Comparison of ENCODE assay signal across 13 mouse cellular contexts in genomic region chr19:46382275-46382674, GRCm38 (mm10). TPM values are rescaled to one million over a fixed set of nuclear protein-coding genes. Genes with fewer than 3 reads are reported as not detected.
"Had no signal": no experiment of that assay in that cellular context is flagged by ENCODE, and none has a peak within 500 bp of the region (broad histone marks: within the 10 kb centered on the region; RNA-seq: fewer than 3 reads in every experiment).

No protein-coding gene starts in this region.

- H3K4me1 ChIP-seq: hindbrain, embryonic 12.5 days; limb, embryonic 15.5 days; liver, embryonic 13.5 days; midbrain, embryonic 10.5 days; neural tube, embryonic 12.5 days had no signal

- ATAC-seq: hindbrain, postnatal 0 days had no signal

- DNase-seq: liver, embryonic 13.5 days; lung, adult 18-20 months; lung, postnatal 36 days; midbrain, embryonic 14.5 days; thymus, postnatal 14 days had no signal

- H3K27me3 ChIP-seq: hindbrain, embryonic 12.5 days; limb, embryonic 15.5 days; liver, embryonic 13.5 days; neural tube, embryonic 12.5 days had no signal

- H3K9ac ChIP-seq: hindbrain, embryonic 12.5 days; limb, embryonic 15.5 days; liver, embryonic 13.5 days; neural tube, embryonic 12.5 days had no signal

- H3K27ac ChIP-seq: hindbrain, embryonic 12.5 days; hindbrain, postnatal 0 days; left cerebral cortex, adult 2 months; limb, embryonic 15.5 days; liver, embryonic 13.5 days; midbrain, embryonic 10.5 days; neural tube, embryonic 12.5 days; stomach, postnatal 0 days had no signal

- H3K4me2 ChIP-seq: hindbrain, embryonic 12.5 days; limb, embryonic 15.5 days; liver, embryonic 13.5 days; neural tube, embryonic 12.5 days had no signal

- H3K9me3 ChIP-seq: hindbrain, embryonic 12.5 days; limb, embryonic 15.5 days; liver, embryonic 13.5 days; midbrain, embryonic 10.5 days; neural tube, embryonic 12.5 days had no signal

- H3K4me3 ChIP-seq: hindbrain, embryonic 12.5 days; left cerebral cortex, adult 2 months; limb, embryonic 15.5 days; liver, embryonic 13.5 days; midbrain, embryonic 10.5 days; neural tube, embryonic 12.5 days had no signal

RNA-seq across cellular contexts. Expression of gene 2310034G01Rik, which starts 32.2 kb away (rescaled TPM):
- total RNA-seq: neutrophil, adult 5-6 weeks had no signal

RNA-seq across cellular contexts. Expression of gene Mfsd13a, which starts 41.4 kb away (rescaled TPM):
- total RNA-seq: neutrophil, adult 5-6 weeks had no signal
